Mouse (Mus musculus) urinary bladder, postnatal 4 days (tissue): ENCODE results near the gene Usp32.

Experiments used
- DNase-seq, 2 experiments: peaks; one replicate each; pipeline ENCODE4 v3.0.0; 2021 to 2022; ENCODE audit warnings: low spot score in 2 of 2

Gene Usp32

DNA sequence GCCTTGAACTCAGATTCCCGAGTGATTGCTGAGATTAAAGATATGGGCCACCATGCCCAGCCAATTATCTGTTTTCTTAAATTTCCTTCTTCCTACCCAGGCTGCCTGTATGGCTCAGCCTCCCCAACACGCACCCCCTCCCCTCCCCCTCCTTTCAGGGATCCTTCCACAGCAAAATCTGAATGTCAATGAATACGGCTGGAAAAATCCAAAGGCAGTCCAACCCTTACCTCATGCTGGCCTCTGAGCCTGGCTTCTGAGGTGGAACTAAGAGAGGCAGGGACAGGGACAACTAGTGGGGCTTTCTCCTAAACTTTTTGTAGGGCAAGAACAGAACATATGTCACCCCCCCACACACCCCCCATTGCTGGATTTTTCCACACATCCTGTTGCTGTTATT lies 191.8 kb downstream of the Usp32 start:
- DNase-seq: no peak

DNA sequence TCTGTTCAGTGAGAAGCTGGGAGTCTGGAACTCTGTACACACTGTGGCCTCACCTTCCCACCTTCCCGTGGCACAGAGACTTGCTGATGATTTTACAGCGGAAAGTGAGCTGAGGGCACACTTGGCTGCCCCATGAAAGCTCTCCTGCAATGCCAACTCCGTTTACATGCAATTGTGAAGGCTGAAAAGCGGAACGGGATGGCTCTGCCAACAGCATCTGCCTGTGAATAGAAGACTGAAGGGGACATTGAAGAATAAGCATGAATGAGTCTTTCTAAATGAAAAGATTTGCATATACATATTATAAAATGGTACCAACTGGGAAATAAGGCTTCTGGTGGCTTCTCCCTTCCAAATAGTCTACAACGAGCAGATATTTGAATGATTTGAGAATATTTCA lies 192.8 kb downstream of the Usp32 start:
- DNase-seq: no peak

DNA sequence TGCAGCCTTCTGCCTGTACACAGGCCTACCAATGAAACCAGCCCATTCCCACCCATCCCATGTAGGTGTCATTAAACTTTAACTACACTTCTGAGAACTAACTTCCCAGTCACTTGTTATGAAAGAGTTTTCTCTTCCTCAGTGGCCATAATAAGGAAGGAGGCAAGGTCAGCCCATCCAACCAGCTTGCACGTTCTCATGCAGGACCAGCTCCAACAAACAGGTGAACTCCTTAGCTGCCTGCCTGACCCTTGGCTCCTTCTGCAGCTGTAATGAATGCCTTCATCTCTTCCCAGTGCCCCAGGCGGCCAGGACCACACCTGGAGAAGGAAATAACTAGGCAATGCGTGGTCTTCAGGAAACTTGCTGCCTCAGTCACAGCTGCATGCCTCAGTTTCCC lies 194.1 kb downstream of the Usp32 start:
- no peak for DNase-seq

DNA sequence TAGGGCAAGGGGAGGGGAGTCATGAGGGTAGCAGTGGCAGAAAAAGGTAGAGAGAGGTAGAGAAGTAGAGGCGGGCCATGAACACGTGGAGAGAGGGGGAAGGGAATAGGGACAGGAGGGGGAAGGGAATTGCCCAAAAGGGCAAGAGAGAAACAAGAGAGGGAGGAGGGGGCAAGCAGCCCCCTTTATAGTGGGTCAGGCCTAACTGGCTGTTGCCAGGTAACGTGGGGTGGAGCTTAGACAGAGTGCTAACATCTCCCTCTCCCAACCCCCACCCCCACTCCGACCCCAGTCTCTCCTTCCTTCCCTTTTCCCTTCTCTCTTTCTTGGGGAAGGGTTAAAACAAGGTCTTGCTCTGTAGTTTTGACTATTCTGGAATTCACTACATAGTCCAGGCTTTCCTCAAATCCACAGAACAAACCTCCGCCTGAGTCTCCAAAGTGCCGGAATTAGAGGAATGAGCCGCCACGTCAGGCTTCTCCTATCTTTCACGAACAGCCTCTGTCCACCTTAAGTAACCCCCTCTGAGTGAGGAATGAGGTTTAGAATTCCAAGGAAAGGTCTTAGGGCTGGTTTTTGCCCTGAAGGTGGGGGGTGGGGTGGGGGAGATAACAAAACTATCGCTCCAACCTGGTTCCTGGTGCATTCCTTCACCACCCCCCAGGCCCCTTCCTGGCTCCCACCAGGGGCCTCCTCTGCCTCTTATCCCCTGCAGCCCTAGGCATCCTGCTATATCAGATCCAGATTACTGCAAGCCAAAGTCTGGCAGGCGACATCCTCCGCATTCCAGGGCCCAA lies 195.1 kb downstream of the Usp32 start:
- no peak for DNase-seq

DNA sequence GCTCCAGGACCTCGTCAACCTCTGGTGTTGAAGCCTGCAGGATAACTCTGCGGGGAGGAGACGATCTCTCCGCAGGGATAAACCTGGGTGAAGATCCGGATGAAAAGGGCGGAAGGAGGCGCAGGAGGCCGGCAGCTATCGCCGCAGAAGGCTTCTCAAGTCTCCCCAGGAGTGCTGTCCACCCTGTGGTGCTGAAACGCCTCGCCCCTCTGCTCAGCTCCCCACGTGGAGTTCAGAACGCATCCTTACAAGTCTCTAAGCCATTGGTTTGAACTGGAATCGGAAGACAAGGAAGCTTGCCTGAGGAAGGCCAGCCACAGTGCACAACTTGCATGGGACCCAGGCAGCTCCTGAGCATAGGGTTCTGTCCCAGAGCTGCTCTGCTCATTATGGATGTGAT lies 196.0 kb downstream of the Usp32 start:
- peak; percentile 59 to 81 for DNase-seq

DNA sequence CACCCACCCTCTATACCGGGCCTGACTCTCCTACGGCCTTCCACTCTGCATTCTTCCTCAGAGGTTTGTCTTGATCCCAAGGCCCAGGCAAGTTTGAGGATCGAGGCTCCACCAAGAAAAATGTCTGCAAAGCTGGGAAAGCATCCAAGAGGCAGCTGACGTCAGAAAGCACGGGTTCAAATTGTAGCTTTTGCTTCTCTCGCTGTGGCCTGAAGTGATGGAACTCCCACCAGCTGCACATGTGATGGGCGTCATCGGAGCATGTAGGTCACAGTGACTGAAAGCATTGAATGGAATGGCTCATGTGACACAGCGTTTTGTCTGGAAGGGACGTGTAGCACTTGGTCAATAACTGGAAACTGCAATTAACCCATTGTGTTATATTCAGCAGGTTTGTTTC lies 199.8 kb downstream of the Usp32 start:
- DNase-seq: no peak

DNA sequence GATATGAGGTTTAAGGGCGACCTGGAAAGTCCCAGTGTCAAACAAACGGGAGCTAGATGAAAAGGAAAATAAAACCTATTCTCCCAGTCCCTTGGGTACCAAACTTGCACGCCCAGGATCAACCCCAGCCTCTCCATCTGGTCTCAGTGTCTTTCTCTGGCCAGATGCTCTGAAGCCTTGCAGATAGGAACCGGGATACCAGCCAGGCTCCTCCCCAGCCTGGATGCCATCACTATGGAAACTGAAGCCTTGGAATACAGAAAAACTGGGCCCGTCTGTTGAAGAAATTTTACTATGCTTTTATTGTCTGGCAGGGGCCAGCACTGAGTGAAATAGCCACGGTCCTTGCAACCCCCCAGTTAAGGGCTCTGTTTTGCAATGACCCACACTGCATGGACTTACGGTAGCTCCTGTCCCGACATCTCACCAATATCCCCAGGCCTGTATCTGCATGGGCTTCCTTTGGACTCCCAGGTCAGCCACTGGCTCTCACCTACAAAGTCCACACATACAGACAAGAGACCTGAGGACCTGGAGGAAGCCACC lies 200.4 kb downstream of the Usp32 start:
- no peak for DNase-seq
